Mouse (Mus musculus): Measurements from ENCODE around the gene Gga3. TPM values are rescaled to one million over a fixed set of nuclear protein-coding genes. Genes with fewer than 3 reads are reported as not detected.
A peak's percentile ranks its signal among the peaks of the same experiment; 100 is the strongest.

Gene Gga3
- polyA plus RNA-seq, 1 experiment from 2014 or later = 17.9 TPM

DNA sequence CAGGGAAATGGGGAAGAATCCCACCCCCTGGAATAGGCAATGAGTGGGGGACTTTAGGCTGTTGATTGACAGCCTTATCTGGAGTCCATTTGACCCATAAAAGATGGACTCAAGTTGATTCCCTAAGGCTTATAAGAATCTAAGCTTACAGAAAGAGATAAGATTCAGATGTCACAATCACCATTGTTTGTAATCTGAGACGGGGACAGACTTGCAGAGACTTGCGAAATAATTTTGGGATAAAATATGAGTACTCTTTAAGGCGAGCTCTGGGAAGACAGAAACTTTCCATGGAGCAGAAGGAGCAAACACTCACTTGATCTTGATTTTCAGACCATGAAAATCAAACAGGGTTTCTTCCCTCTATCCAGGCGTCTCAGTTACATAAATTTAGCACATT is 60.3 kb downstream of the Gga3 start:
- ATAC-seq (ENCODE audit: low read depth) = no peak
- DNase-seq (ENCODE audit: low spot score) = no peak
- no peak overlapping the region for H3K4me3 ChIP-seq (ENCODE audit: low read depth, low read length)
- no peak overlapping the region for H3K9ac ChIP-seq (ENCODE audit: low read depth, low read length)
- 76% methylated on average over 4 of the region's 4 CpGs for WGBS
- H3K4me1 ChIP-seq (ENCODE audit: control insufficient read depth, insufficient read depth, low read length) = no peaks in the 10 kb centered on the region
- no peak overlapping the region for H3K27ac ChIP-seq (replicated peaks; ENCODE audit: low read depth, low read length)
- no peaks in the 10 kb centered on the region for H3K27me3 ChIP-seq (replicated peaks; ENCODE audit: control insufficient read depth, insufficient read depth, low read length)
- no peaks in the 10 kb centered on the region for H3K9me3 ChIP-seq (ENCODE audit: control insufficient read depth, low read length)
- H3K36me3 ChIP-seq (ENCODE audit: control insufficient read depth, insufficient read depth, low read length) = no peaks in the 10 kb centered on the region
- no peak overlapping the region for H3K4me2 ChIP-seq (ENCODE audit: low read depth, low read length)

DNA sequence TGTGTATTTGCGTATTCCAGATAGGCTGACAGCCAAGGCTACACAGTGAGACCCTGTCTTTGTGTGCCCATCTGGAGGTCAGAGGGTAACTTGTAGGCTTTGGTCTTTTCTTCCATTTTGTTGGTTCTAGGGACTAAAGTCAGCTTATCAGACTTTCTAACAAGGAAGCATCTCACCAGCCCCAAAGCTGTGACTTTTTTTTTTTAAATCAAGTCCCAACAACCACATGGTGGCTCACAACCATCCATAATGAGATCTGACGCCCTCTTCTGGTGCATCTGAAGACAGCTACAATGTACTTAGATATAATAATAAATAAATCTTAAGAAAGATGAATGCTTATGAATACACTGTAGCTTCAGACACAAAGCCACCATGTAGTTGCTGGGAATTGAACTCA is 65.8 kb downstream of the Gga3 start:
- ATAC-seq (ENCODE audit: low read depth) (no peak), DNase-seq (ENCODE audit: low spot score) (no peak)
- H3K4me1 ChIP-seq (ENCODE audit: control insufficient read depth, insufficient read depth, low read length) = peaks cover 16% of the 10 kb centered on the region; the same call in 1 of the 2 replicates
- no peak overlapping the region for H3K27ac ChIP-seq (replicated peaks; ENCODE audit: low read depth, low read length)
- H3K27me3 ChIP-seq (replicated peaks; ENCODE audit: control insufficient read depth, insufficient read depth, low read length) = no peaks in the 10 kb centered on the region
- H3K9me3 ChIP-seq (ENCODE audit: control insufficient read depth, low read length) = no peaks in the 10 kb centered on the region
- 73% methylated on average over 2 of the region's 2 CpGs for WGBS
- peaks cover 17% of the 10 kb centered on the region for H3K36me3 ChIP-seq (ENCODE audit: control insufficient read depth, insufficient read depth, low read length)
- H3K9ac ChIP-seq (ENCODE audit: low read depth, low read length) = no peak overlapping the region
- no peak overlapping the region for H3K4me3 ChIP-seq (ENCODE audit: low read depth, low read length)
- H3K4me2 ChIP-seq (ENCODE audit: low read depth, low read length) = no peak overlapping the region

- ATAC-seq (ENCODE audit: low read depth) = no peak
Observed at GRCm38 (mm10) chr11:115536856-115537568, 66.8 kb downstream of the Gga3 start.

DNA sequence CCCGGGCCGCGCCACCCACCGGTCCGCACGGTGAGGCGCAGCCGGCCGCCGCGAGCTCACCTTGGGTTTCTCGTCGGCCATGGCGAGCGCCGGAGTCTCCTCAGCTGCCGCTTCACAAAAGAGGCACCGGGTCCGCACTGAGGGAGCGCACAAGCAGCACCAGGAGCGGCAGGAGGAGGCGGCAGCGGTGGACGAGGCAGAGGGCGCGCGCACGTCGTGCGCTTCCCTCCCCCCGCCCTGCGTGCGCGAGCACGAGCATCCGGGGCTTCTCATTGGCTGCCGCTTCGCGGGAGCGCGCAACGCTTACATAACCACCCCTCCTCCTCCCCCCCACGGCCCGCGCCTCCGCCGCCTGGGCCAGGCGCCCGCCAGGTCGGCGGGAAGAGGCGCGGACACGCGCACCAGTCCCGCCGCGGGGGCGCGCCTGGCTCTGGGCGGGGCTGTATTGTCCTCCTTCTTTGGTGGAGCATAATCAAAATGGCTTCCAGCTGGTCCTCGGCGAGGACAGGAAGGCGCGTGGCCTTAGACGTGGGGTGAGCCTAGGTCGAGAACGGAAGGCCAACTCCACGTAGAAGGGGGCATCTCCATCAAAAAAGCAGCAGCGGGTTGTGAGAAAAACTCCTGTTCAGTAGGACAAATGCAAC is 67.7 kb downstream of the Gga3 start, which contains the start of gene Sumo2:
Sumo2 (minus strand) TSS at position 239 of the 644 bp plus-strand sequence.
- Histone ChIP-seq H3K9ac (ENCODE audit: low read depth, low read length) (peak within 1 kb of the TSS; percentile 96), H3K4me1 (ENCODE audit: control insufficient read depth, insufficient read depth, low read length) (peaks cover 16% of the 10 kb centered on the region; the same call in 1 of the 2 replicates), H3K4me3 (ENCODE audit: low read depth, low read length) (peak within 1 kb of the TSS; percentile 93), H3K4me2 (ENCODE audit: low read depth, low read length) (peak within 1 kb of the TSS; percentile 88), H3K27ac (replicated peaks; ENCODE audit: low read depth, low read length) (peak within 1 kb of the TSS; percentile 100), H3K36me3 (ENCODE audit: control insufficient read depth, insufficient read depth, low read length) (peaks cover 36% of the 10 kb centered on the region), H3K9me3 (ENCODE audit: control insufficient read depth, low read length) (no peaks in the 10 kb centered on the region), H3K27me3 (replicated peaks; ENCODE audit: control insufficient read depth, insufficient read depth, low read length) (no peaks in the 10 kb centered on the region)
- DNase-seq (ENCODE audit: low spot score) = peak; percentile 97
- peak; percentile 89 for ATAC-seq (ENCODE audit: low read depth)
- WGBS = 0% methylated on average over 22 of the region's 70 CpGs

More at GRCm38 (mm10) chr11:115536856-115537568, 66.8 kb downstream of the Gga3 start:
- no peaks in the 10 kb centered on the region for H3K27me3 ChIP-seq (replicated peaks; ENCODE audit: control insufficient read depth, insufficient read depth, low read length)
- no peak for DNase-seq (ENCODE audit: low spot score)
- peak overlapping the region; percentile 93 for H3K4me3 ChIP-seq (ENCODE audit: low read depth, low read length)
- peak overlapping the region; percentile 88 for H3K4me2 ChIP-seq (ENCODE audit: low read depth, low read length)
- no peaks in the 10 kb centered on the region for H3K9me3 ChIP-seq (ENCODE audit: control insufficient read depth, low read length)
- WGBS = 81% methylated on average over 10 of the region's 10 CpGs
- H3K4me1 ChIP-seq (ENCODE audit: control insufficient read depth, insufficient read depth, low read length) = peaks cover 16% of the 10 kb centered on the region; the same call in 1 of the 2 replicates
- H3K9ac ChIP-seq (ENCODE audit: low read depth, low read length) = peak overlapping the region; percentile 39; the same call in 1 of the 2 replicates
- peaks cover 27% of the 10 kb centered on the region for H3K36me3 ChIP-seq (ENCODE audit: control insufficient read depth, insufficient read depth, low read length)
- peak overlapping the region; percentile 100 for H3K27ac ChIP-seq (replicated peaks; ENCODE audit: low read depth, low read length)

GRCm38 (mm10) chr11:115535401-115536037 is 68.3 kb downstream of the Gga3 start:
- Histone ChIP-seq H3K27me3 (replicated peaks; ENCODE audit: control insufficient read depth, insufficient read depth, low read length) (no peaks in the 10 kb centered on the region), H3K36me3 (ENCODE audit: control insufficient read depth, insufficient read depth, low read length) (peaks cover 38% of the 10 kb centered on the region), H3K4me3 (ENCODE audit: low read depth, low read length) (peak overlapping the region; percentile 93), H3K27ac (replicated peaks; ENCODE audit: low read depth, low read length) (peak overlapping the region; percentile 100), H3K9ac (ENCODE audit: low read depth, low read length) (peak overlapping the region; percentile 96), H3K4me2 (ENCODE audit: low read depth, low read length) (peak overlapping the region; percentile 88), H3K9me3 (ENCODE audit: control insufficient read depth, low read length) (no peaks in the 10 kb centered on the region), H3K4me1 (ENCODE audit: control insufficient read depth, insufficient read depth, low read length) (peaks cover 16% of the 10 kb centered on the region; the same call in 1 of the 2 replicates)
- peak; percentile 78 for ATAC-seq (ENCODE audit: low read depth)
- under 1% methylated on average over 24 of the region's 84 CpGs for WGBS
- peak; percentile 80 for DNase-seq (ENCODE audit: low spot score)

DNA sequence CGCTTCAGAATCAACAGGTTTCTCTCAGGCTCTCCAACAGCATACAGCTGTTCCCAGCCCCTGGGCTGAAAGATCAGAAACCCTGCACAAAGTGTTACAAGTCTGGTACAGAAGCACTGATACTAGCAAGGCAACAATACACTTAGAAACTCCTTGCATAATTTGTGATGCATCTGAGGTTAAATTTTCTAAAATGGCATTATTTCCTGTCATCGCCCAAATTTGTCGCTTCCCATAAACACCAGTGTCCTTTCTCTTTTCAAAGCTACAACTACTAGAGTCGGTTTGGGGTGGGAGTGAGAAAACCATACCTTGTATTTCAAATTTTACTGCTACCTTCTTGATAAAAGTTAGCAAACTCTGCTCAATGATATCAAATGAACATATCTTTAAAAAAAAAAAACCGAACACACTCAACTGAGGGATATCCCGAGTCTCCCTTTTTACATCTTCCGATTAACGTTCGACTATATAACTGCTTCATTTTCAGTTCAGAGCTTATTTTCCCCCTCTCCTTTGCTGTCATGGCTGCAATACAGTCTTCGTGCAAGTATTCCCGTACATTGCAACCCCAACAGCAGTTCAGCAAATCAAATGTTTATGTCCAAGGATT is 69.0 kb downstream of the Gga3 start:
- 5% methylated on average over 11 of the region's 11 CpGs for WGBS
- no peak for DNase-seq (ENCODE audit: low spot score)

More for the DNA sequence above, 69.0 kb downstream of the Gga3 start:
- H3K36me3 ChIP-seq (ENCODE audit: control insufficient read depth, insufficient read depth, low read length) = peaks cover 45% of the 10 kb centered on the region
- H3K27ac ChIP-seq (replicated peaks; ENCODE audit: low read depth, low read length) = peak overlapping the region; percentile 100
- H3K4me2 ChIP-seq (ENCODE audit: low read depth, low read length) = peak overlapping the region; percentile 88
- H3K9ac ChIP-seq (ENCODE audit: low read depth, low read length) = peak overlapping the region; percentile 96
- no peak for ATAC-seq (ENCODE audit: low read depth)
- no peaks in the 10 kb centered on the region for H3K9me3 ChIP-seq (ENCODE audit: control insufficient read depth, low read length)
- peaks cover 16% of the 10 kb centered on the region; the same call in 1 of the 2 replicates for H3K4me1 ChIP-seq (ENCODE audit: control insufficient read depth, insufficient read depth, low read length)
- H3K27me3 ChIP-seq (replicated peaks; ENCODE audit: control insufficient read depth, insufficient read depth, low read length) = no peaks in the 10 kb centered on the region
- H3K4me3 ChIP-seq (ENCODE audit: low read depth, low read length) = peak overlapping the region; percentile 93

Other genes starting within 250 kb of the Gga3 start
- gene Hid1, start 236.3 kb downstream of the Gga3 start, polyA plus RNA-seq (2014; fragmentation: Nextera tagmentation; extraction: Ambion mirVana) = 10.3 and 10.5 TPM in 2 replicates
- 11.7 and 12.3 TPM in 2 replicates for gene Cdr2l, start 222.1 kb downstream of the Gga3 start, polyA plus RNA-seq (2014; fragmentation: Nextera tagmentation; extraction: Ambion mirVana)
- 175 and 185 TPM in 2 replicates for gene Mrpl58, start 200.3 kb downstream of the Gga3 start, polyA plus RNA-seq (2014; fragmentation: Nextera tagmentation; extraction: Ambion mirVana)
- 841 and 943 TPM in 2 replicates for gene Atp5h, start 184.1 kb downstream of the Gga3 start, polyA plus RNA-seq (2014; fragmentation: Nextera tagmentation; extraction: Ambion mirVana)
- 21.8 and 22.6 TPM in 2 replicates for gene Kctd2, start 183.9 kb downstream of the Gga3 start, polyA plus RNA-seq (2014; fragmentation: Nextera tagmentation; extraction: Ambion mirVana)
- gene Trim80, start 163.5 kb downstream of the Gga3 start, polyA plus RNA-seq (2014; fragmentation: Nextera tagmentation; extraction: Ambion mirVana) = 0.11 TPM in 1 of 2 replicates, not detected in the other
- 0.15 and 0.18 TPM in 2 replicates for gene Slc16a5, start 141.6 kb downstream of the Gga3 start, polyA plus RNA-seq (2014; fragmentation: Nextera tagmentation; extraction: Ambion mirVana)
- gene Armc7, start 128.4 kb downstream of the Gga3 start, polyA plus RNA-seq (2014; fragmentation: Nextera tagmentation; extraction: Ambion mirVana) = 7.6 TPM in 2 replicates
- 70.9 and 74.8 TPM in 2 replicates for gene Nt5c, start 112.2 kb downstream of the Gga3 start, polyA plus RNA-seq (2014; fragmentation: Nextera tagmentation; extraction: Ambion mirVana)
- gene Jpt1, start 89.7 kb downstream of the Gga3 start, polyA plus RNA-seq (2014; fragmentation: Nextera tagmentation; extraction: Ambion mirVana) = 576 and 619 TPM in 2 replicates
- 838 and 864 TPM in 2 replicates for gene Sumo2, start 67.8 kb downstream of the Gga3 start, polyA plus RNA-seq (2014; fragmentation: Nextera tagmentation; extraction: Ambion mirVana)
- gene Nup85, start 39.6 kb downstream of the Gga3 start, polyA plus RNA-seq (2014; fragmentation: Nextera tagmentation; extraction: Ambion mirVana) = 128 and 143 TPM in 2 replicates
- 82.8 and 87.6 TPM in 2 replicates for gene Mrps7, start 126 bp downstream of the Gga3 start, polyA plus RNA-seq (2014; fragmentation: Nextera tagmentation; extraction: Ambion mirVana)
- 22.7 and 28.5 TPM in 2 replicates for gene Mif4gd, start 8.9 kb upstream of the Gga3 start, polyA plus RNA-seq (2014; fragmentation: Nextera tagmentation; extraction: Ambion mirVana)
- 23.4 and 24.6 TPM in 2 replicates for gene Slc25a19, start 24.2 kb upstream of the Gga3 start, polyA plus RNA-seq (2014; fragmentation: Nextera tagmentation; extraction: Ambion mirVana)
- 66.7 TPM in 2 replicates for gene Grb2, start 104.5 kb upstream of the Gga3 start, polyA plus RNA-seq (2014; fragmentation: Nextera tagmentation; extraction: Ambion mirVana)
- 15.4 and 18.2 TPM in 2 replicates for gene Tmem94, start 161.4 kb upstream of the Gga3 start, polyA plus RNA-seq (2014; fragmentation: Nextera tagmentation; extraction: Ambion mirVana)
- gene Caskin2, start 209.6 kb upstream of the Gga3 start, polyA plus RNA-seq (2014; fragmentation: Nextera tagmentation; extraction: Ambion mirVana) = 16.2 and 16.8 TPM in 2 replicates
- 21.2 and 26.8 TPM in 2 replicates for gene Tsen54, start 210.7 kb upstream of the Gga3 start, polyA plus RNA-seq (2014; fragmentation: Nextera tagmentation; extraction: Ambion mirVana)
- gene Llgl2, start 220.0 kb upstream of the Gga3 start, polyA plus RNA-seq (2014; fragmentation: Nextera tagmentation; extraction: Ambion mirVana) = 11.9 and 12.1 TPM in 2 replicates

Data from embryonic facial prominence, embryonic 14.5 days (tissue).